Mouse (Mus musculus) heart, postnatal 10 days (tissue): ENCODE measurements at regions not wholly inside any gene's neighbourhood (a gene's known extent, or its start where the extent isn't known, plus 50 kb on each side); places are given as distances from the start of the nearest gene placed in this dataset.

ENCODE experiments used
- DNase-seq, 2 experiments: peaks; one replicate each; pipeline ENCODE4 v3.0.0; 2021
- intact Hi-C: fragments of 180-260 bp; cut with DNase I; formaldehyde crosslinking; loops from one replicate; pipeline ENCODE4 v1.15.1; 2025

- peak in 1 of 2 experiments; percentile 30 for DNase-seq
- intact Hi-C loops, result loop anchor here (2.0 kb wide), 1 partner anchor 29 kb away; no protein-coding TSS in a partner anchor
These were observed 81.3 kb downstream of the Hsd17b3 start for GRCm38 (mm10) chr13:64007688-64008087.

- no peak for DNase-seq
- intact Hi-C loops, result no loop called here
These were observed 86.0 kb downstream of the Hsd17b3 start for GRCm38 (mm10) chr13:64002945-64003459.

- no peak for DNase-seq
These were observed 88.7 kb downstream of the Hsd17b3 start for GRCm38 (mm10) chr13:64000303-64000702.

DNA sequence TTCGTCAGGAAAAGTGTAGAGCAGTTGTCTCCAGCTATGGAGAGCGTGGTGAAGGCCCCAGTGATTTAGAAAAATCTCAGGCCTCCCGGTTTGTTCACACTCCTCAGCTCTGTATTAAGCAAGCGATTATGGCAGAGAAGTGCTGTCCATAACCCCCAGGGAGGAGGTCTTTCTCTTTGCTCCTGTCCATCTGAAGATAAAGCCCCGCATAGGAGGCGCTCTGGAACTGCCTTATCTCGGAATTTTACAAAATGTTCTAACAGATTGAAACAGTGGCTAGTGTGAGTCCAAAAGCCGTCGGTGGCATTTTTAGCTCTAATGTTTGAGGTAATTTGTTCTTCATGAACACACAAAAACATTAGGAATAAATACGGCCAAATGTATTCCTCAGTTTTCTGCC is 90.4 kb downstream of the Hsd17b3 start:
- DNase-seq, result no peak
- intact Hi-C loops, result no loop called here

More at GRCm38 (mm10) chr13:64000303-64000702, 88.7 kb downstream of the Hsd17b3 start:
- intact Hi-C loops, result no loop called here

- intact Hi-C loops, result no loop called here
These were observed 95.1 kb downstream of the Hsd17b3 start for GRCm38 (mm10) chr13:63993857-63994477.

GRCm38 (mm10) chr13:63992989-63993388 is 96.0 kb downstream of the Hsd17b3 start:
- intact Hi-C loops, result no loop called here
- no peak for DNase-seq

More at GRCm38 (mm10) chr13:63993857-63994477, 95.1 kb downstream of the Hsd17b3 start:
- no peak for DNase-seq

GRCm38 (mm10) chr13:63990480-63990958 is 98.5 kb downstream of the Hsd17b3 start:
- intact Hi-C loops, result no loop called here
- DNase-seq, result peak; percentile 34 to 40

DNA sequence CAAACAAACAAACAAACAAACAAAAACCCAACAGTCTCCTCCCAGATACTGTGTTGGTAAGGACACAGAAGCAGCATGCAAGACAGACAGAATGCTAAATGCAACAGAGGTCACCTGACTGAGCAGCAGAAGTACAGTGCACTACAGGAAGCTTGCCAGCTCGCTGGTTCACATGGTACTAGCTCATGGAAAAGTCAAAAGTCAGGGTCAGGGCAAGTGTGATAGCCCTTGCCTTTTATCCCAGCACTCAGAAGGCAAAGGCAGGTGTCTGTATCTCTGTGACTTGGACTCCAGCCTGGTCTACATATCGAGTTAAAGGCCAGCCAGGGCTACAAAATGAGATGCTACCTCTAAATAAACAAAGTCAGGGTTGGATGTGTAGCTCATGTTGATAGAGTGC is 99.3 kb downstream of the Hsd17b3 start:
- intact Hi-C loops, result loop anchor here (2.0 to 5.0 kb wide), 2 partner anchors 175 to 417 kb away; partner anchors contain the start of genes Ercc6l2 and Ptch1
- no peak for DNase-seq

DNA sequence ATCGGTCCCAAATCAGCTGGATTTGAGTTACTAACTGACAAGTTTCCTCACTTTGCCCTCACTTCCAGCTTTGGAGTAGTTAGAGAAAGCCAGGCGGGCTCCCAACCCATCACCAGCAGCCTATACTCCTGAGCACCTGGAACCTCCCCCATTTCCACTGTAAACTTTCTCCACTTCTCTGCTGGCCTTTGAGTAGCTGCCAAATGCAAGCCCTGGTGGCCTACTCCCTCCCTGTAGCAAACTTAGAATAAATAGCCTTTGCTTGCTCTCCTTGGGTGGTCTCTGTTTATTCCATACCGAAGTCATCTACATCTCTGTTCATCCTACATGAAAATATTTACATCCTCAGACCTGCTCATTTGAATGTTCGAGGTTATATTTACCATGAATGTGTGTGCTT is 100.8 kb downstream of the Hsd17b3 start:
- DNase-seq, result no peak
- intact Hi-C loops, result loop anchor here (2.0 to 5.0 kb wide), 2 partner anchors 173 to 416 kb away; partner anchors contain the start of genes Ercc6l2 and Ptch1

- intact Hi-C loops, result loop anchor here (5.0 kb wide), 1 partner anchor 414 kb away; the partner anchor contains the start of gene Ptch1
- DNase-seq, result peak; percentile 41 to 48
These were observed 102.3 kb downstream of the Hsd17b3 start for GRCm38 (mm10) chr13:63986681-63987080.

DNA sequence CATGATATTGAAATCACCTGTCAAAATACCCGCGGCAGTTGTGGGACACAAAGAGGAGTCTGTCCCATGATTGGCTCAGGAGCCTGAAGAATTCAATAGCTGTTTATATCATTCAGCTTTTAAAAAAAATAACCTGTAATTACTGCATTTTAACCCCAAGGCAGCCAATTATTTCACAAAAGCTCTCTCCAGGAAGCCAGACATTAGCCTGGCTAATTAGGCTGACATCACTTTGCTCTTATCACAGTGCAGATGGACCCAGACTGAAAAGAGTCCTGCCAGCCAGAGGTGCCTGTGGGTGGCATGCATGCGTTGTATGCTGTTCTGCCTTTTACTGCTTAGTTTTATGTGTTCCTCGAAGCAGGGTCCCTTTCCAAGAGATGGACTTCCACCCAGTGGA is 103.4 kb downstream of the Hsd17b3 start:
- intact Hi-C loops, result loop anchor here (2.0 to 5.0 kb wide), 2 partner anchors 83 to 413 kb away; partner anchors contain the start of gene Ptch1
- DNase-seq, result no peak

- intact Hi-C loops, result loop anchor here (2.0 to 5.0 kb wide), 2 partner anchors 82 to 413 kb away; partner anchors contain the start of gene Ptch1
- no peak for DNase-seq
These were observed 103.9 kb downstream of the Hsd17b3 start for GRCm38 (mm10) chr13:63985086-63985485.

GRCm38 (mm10) chr13:63980012-63980691 is 108.9 kb downstream of the Hsd17b3 start:
- intact Hi-C loops, result no loop called here
- no peak for DNase-seq

DNA sequence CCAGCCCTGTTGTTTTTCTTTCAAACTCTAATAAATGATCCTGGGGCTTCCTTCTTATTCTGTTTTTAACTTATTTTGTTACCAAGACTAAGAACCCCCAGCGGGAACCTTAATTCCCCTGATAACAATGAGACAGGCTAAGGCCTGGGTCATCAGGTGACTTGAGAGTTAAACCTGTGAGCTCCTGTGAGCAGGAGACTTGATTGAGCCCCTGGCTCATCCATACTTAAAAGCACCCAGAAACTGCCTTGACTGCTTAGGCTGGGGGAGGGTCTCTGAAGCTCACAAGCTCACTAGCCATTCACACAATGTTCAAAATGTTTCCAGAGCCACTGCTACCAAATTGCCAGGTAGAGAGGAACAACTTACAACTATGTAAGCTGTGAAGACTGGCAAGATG is 109.4 kb downstream of the Hsd17b3 start:
- no peak for DNase-seq
- intact Hi-C loops, result no loop called here

DNA sequence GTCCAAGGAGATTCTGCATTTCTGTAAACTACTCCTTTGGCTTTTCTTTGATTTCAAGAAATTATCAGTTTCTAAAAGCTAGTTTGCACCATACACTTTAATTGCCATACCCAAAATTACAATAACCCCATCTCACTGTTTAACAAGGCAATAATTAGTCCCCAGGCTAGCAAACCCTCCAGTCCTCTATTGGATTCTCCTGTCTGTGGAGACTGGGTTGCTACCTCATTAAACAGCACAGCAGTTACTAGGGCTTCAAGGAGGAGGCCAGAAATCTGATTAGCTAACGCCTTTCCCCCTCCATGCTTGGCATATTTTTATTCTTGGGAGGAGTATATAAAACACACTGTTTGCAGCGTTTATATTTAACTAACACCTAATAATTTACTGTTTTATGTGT is 119.1 kb downstream of the Hsd17b3 start:
- intact Hi-C loops, result no loop called here
- DNase-seq, result no peak

DNA sequence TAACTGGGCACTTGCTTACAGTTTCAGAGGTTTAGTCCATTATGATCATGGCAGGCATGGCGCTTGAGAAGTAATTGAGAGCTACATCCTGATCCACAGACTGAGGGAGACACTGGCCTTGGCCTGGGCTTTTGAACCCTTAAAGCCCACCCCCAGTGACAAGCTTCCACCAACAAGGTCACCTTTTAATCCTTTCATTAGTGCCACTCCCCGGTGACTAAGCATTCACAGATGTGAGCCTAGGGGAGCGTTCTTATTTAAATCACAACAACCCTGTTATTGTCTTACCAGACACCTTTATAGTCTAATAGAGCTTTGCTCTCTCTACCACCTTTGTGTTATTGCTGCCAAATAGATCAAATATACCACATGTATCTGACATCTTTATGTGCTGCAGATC is 120.4 kb downstream of the Hsd17b3 start:
- no peak for DNase-seq
- intact Hi-C loops, result no loop called here

GRCm38 (mm10) chr13:63957098-63957497 is 131.9 kb downstream of the Hsd17b3 start:
- intact Hi-C loops, result no loop called here
- no peak for DNase-seq

- intact Hi-C loops, result no loop called here
- DNase-seq, result no peak
These were observed 134.7 kb downstream of the Hsd17b3 start for GRCm38 (mm10) chr13:63954305-63954704.

- intact Hi-C loops, result no loop called here
- DNase-seq, result no peak
These were observed 136.9 kb downstream of the Hsd17b3 start for GRCm38 (mm10) chr13:63951922-63952734.

DNA sequence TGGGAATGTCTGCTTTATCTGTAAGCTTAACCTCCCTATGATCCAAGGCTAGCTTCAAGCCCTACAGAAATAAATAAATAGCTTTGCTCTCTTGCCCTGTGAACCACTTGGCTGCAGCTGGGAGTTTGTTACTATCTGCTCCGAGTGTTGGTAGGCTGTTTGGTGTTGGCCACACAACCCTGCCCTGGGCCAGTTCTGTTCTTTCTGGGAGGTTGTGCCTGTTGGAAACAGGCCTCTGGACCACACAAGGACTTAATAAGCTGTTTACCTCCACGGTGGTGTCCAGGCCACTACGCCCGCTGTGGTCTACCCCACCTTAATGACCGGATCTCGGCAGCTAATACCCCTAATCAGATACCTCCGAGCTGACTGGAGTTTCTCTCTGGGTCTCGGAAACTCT is 136.1 kb downstream of the Ercc6l2 start:
- intact Hi-C loops, result no loop called here
- DNase-seq, result no peak
